Mouse (Mus musculus) neural tube, embryonic 14.5 days (tissue): Measurements from ENCODE around the gene Snx25. TPM values are rescaled to one million over a fixed set of nuclear protein-coding genes. Genes with fewer than 3 reads are reported as not detected.
A peak's percentile ranks its signal among the peaks of the same experiment; 100 is the strongest.

Experiments
- ATAC-seq: fragments of 200-750 bp; cut with Nextera tagmentation; 2 replicates; pipeline ENCODE4 v1.8.0; 2017; ENCODE audit warnings: low read depth, mild to moderate bottlenecking, moderate TSS enrichment, moderate library complexity
- H3K27ac ChIP-seq: fragments of 300-500 bp; sonication (generic); 2 replicates; pipeline ENCODE4 v1.5.1; 2014; ENCODE audit warnings: low read depth, mild to moderate bottlenecking, control low read depth, low read length, moderate library complexity, mixed read lengths
- H3K27me3 ChIP-seq: fragments of 300-500 bp; sonication (generic); 2 replicates; pipeline ENCODE4 v1.6.1; 2014; ENCODE audit warnings: low read length; ENCODE audit not compliant: control insufficient read depth, insufficient read depth
- H3K36me3 ChIP-seq: fragments of 300-500 bp; sonication (generic); 2 replicates; pipeline ENCODE4 v1.6.1; 2014; ENCODE audit warnings: low read length, mixed read lengths; ENCODE audit not compliant: control insufficient read depth, insufficient read depth
- H3K4me1 ChIP-seq: fragments of 300-500 bp; sonication (generic); 2 replicates; pipeline ENCODE4 v1.6.1; 2014; ENCODE audit warnings: low read length; ENCODE audit not compliant: control insufficient read depth, insufficient read depth
- H3K4me2 ChIP-seq: fragments of 300-500 bp; sonication (generic); 2 replicates; pipeline ENCODE4 v1.6.1; 2014; ENCODE audit warnings: mild to moderate bottlenecking, low read depth, low read length, control low read depth
- H3K4me3 ChIP-seq: fragments of 300-500 bp; sonication (generic); 2 replicates; pipeline ENCODE4 v1.5.1; 2014; ENCODE audit warnings: low read depth, low read length, control low read depth, mixed read lengths
- H3K9ac ChIP-seq: fragments of 300-500 bp; sonication (generic); replicated peaks from 2 replicates; pipeline ENCODE4 v1.6.1; 2014; ENCODE audit warnings: low read depth, mild to moderate bottlenecking, control low read depth, low read length, mixed read lengths
- H3K9me3 ChIP-seq: fragments of 300-500 bp; sonication (generic); 2 replicates; pipeline ENCODE4 v1.6.1; 2016; ENCODE audit warnings: low read length; ENCODE audit not compliant: control insufficient read depth
- WGBS: fragments of 180-500 bp; shearing (Covaris S2); extraction: QIAGEN DNeasy Blood & Tissue Kit; methylation state at CpG from one replicate; pipeline ENCODE4 v1.1.7; 2014; 5-methylcytosine and 5-hydroxymethylcytosine counted together
- polyA plus RNA-seq: library from polyadenylated mRNA; unstranded; fragments of >200 nt; fragmentation: Nextera tagmentation; extraction: Ambion mirVana; gene quantifications from 2 replicates; pipeline ENCODE4 v1.2.1, GENCODE M21; 2014

The Snx25 gene
- polyA plus RNA-seq, 1 experiment from 2014 or later, result 17.4 TPM

- Histone ChIP-seq H3K9me3 (no peaks in the 10 kb centered on the region), H3K9ac (peak overlapping the region; percentile 76), H3K27me3 (no peaks in the 10 kb centered on the region), H3K36me3 (no peaks in the 10 kb centered on the region), H3K4me3 (peak overlapping the region; percentile 70), H3K4me1 (peaks cover 15% of the 10 kb centered on the region), H3K27ac (peak overlapping the region; percentile 84), H3K4me2 (peak overlapping the region; percentile 78)
- WGBS, result 2% methylated on average over 76 of the region's 77 CpGs
- ATAC-seq, result peak; percentile 98
These were observed 11.3 kb upstream of the Snx25 start for GRCm38 (mm10) chr8:46162953-46163869.

GRCm38 (mm10) chr8:46153042-46153441 lies 1.1 kb upstream of the Snx25 start:
- Histone ChIP-seq H3K4me2 (peak overlapping the region; percentile 93), H3K27ac (no peak overlapping the region), H3K9me3 (no peaks in the 10 kb centered on the region), H3K4me3 (peak overlapping the region; percentile 84; the same call in 1 of the 2 replicates), H3K4me1 (peaks cover 8% of the 10 kb centered on the region; the same call in 1 of the 2 replicates), H3K36me3 (no peaks in the 10 kb centered on the region), H3K27me3 (no peaks in the 10 kb centered on the region), H3K9ac (no peak overlapping the region)
- ATAC-seq, result no peak
- 30% methylated on average over 2 of the region's 2 CpGs for WGBS

GRCm38 (mm10) chr8:46151202-46152062 lies 527 bp downstream of the Snx25 start, which contains the start of gene Cfap97:
Cfap97 (plus strand) TSS chr8:46151771.
- peak; percentile 88 for ATAC-seq
- Histone ChIP-seq H3K4me3 (peak within 1 kb of the TSS; percentile 84), H3K9ac (peak within 1 kb of the TSS; percentile 88), H3K27ac (peak within 1 kb of the TSS; percentile 74), H3K4me2 (peak within 1 kb of the TSS; percentile 93), H3K27me3 (no peaks in the 10 kb centered on the region), H3K36me3 (no peaks in the 10 kb centered on the region), H3K9me3 (no peaks in the 10 kb centered on the region), H3K4me1 (peaks cover 8% of the 10 kb centered on the region; the same call in 1 of the 2 replicates)
- WGBS, result under 1% methylated on average over 75 of the region's 75 CpGs

GRCm38 (mm10) chr8:46149782-46150181 lies 2.2 kb downstream of the Snx25 start:
- Histone ChIP-seq H3K4me2 (peak overlapping the region; percentile 24; the same call in 1 of the 2 replicates), H3K27ac (no peak overlapping the region), H3K9ac (no peak overlapping the region), H3K9me3 (no peaks in the 10 kb centered on the region), H3K27me3 (no peaks in the 10 kb centered on the region), H3K4me3 (no peak overlapping the region), H3K36me3 (no peaks in the 10 kb centered on the region), H3K4me1 (peaks cover 8% of the 10 kb centered on the region; the same call in 1 of the 2 replicates)
- WGBS, result 78% methylated on average over 9 of the region's 9 CpGs
- ATAC-seq, result no peak

- H3K36me3 ChIP-seq, result no peaks in the 10 kb centered on the region
- H3K4me3 ChIP-seq, result no peak overlapping the region
- H3K4me1 ChIP-seq, result peaks cover 8% of the 10 kb centered on the region; the same call in 1 of the 2 replicates
- H3K4me2 ChIP-seq, result no peak overlapping the region
- H3K27ac ChIP-seq, result no peak overlapping the region
- WGBS, result 90% methylated on average over 6 of the region's 6 CpGs
- no peaks in the 10 kb centered on the region for H3K27me3 ChIP-seq
- no peak for ATAC-seq
- H3K9me3 ChIP-seq, result no peaks in the 10 kb centered on the region
- no peak overlapping the region for H3K9ac ChIP-seq
These were observed 2.7 kb downstream of the Snx25 start for GRCm38 (mm10) chr8:46149306-46149705.

- Histone ChIP-seq H3K36me3 (no peaks in the 10 kb centered on the region), H3K4me3 (no peak overlapping the region), H3K27ac (no peak overlapping the region), H3K4me2 (no peak overlapping the region), H3K9ac (no peak overlapping the region), H3K9me3 (no peaks in the 10 kb centered on the region), H3K4me1 (peaks cover 10% of the 10 kb centered on the region; the same call in 1 of the 2 replicates), H3K27me3 (no peaks in the 10 kb centered on the region)
- ATAC-seq, result no peak
- WGBS, result 40% methylated on average over 3 of the region's 3 CpGs
These were observed 5.8 kb downstream of the Snx25 start for GRCm38 (mm10) chr8:46146173-46146572.

GRCm38 (mm10) chr8:46143924-46144323 lies 8.0 kb downstream of the Snx25 start:
- ATAC-seq, result no peak
- Histone ChIP-seq H3K27me3 (no peaks in the 10 kb centered on the region), H3K27ac (no peak overlapping the region), H3K36me3 (no peaks in the 10 kb centered on the region), H3K9me3 (no peaks in the 10 kb centered on the region), H3K4me1 (0 out of 2 replicates have a peak, but pooled peaks cover 3% of the 10 kb centered on the region), H3K4me3 (no peak overlapping the region), H3K9ac (no peak overlapping the region), H3K4me2 (no peak overlapping the region)
- 62% methylated on average over 1 of the region's 1 CpGs for WGBS

GRCm38 (mm10) chr8:46143470-46143869 lies 8.5 kb downstream of the Snx25 start:
- WGBS, result 71% methylated on average over 5 of the region's 5 CpGs
- no peak for ATAC-seq

More at GRCm38 (mm10) chr8:46143470-46143869, 8.5 kb downstream of the Snx25 start:
- H3K9me3 ChIP-seq, result no peaks in the 10 kb centered on the region
- no peak overlapping the region for H3K27ac ChIP-seq
- H3K9ac ChIP-seq, result no peak overlapping the region
- no peaks in the 10 kb centered on the region for H3K27me3 ChIP-seq
- H3K4me3 ChIP-seq, result no peak overlapping the region
- H3K36me3 ChIP-seq, result no peaks in the 10 kb centered on the region
- 0 out of 2 replicates have a peak, but pooled peaks cover 3% of the 10 kb centered on the region for H3K4me1 ChIP-seq
- H3K4me2 ChIP-seq, result no peak overlapping the region
